Mouse (Mus musculus): ENCODE results near the gene C1qtnf6. TPM values are rescaled to one million over a fixed set of nuclear protein-coding genes. Genes with fewer than 3 reads are reported as not detected.
A peak's percentile ranks its signal among the peaks of the same experiment; 100 is the strongest.

Gene C1qtnf6
- 4.8 and 5.3 TPM in 2 replicates for total RNA-seq (2015)
- 0.30 and 0.46 TPM in 2 replicates for total RNA-seq (2017)

DNA sequence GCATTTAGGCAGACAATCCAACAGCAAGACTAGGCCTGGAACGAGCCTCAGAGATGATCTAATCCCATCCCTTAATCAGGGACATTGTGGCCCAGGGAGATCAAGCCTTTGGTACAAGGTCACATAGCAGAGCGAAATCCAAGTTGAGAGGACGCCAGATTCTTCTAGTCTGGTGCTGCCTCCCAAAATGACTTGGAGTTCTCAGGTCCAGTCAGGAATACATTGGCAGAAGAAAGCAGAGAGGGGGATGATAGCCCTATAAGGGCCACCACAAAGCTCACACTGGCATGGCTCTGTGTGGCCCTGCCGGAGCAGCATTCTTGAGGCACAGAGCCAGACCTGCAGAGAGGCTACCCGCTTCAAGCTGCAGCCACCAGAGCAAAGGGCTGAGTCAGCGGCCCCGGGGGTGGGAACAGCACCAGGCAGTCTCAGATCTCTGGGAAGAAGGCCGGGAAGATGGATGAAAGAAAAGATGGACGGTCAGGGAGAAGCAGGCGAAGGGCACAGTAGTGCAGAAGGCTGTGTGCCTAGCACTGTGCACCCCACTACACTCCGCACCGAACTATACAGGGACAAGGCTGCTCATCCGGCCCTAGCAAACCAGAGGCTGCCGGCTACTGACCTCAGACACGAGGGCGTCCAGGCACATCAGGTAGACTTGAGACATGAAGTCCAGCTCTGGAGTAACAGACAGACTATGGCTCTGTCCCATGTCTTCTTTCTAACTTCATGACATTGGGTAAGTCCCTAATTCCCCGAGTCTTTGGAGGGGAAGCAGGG lies at the start of gene C1qtnf6:
TSS of gene C1qtnf6 (minus strand) at position 746 of the 780 bp plus-strand sequence.
- no peak for ATAC-seq (replicated peaks; ENCODE audit: poor library complexity)

DNA sequence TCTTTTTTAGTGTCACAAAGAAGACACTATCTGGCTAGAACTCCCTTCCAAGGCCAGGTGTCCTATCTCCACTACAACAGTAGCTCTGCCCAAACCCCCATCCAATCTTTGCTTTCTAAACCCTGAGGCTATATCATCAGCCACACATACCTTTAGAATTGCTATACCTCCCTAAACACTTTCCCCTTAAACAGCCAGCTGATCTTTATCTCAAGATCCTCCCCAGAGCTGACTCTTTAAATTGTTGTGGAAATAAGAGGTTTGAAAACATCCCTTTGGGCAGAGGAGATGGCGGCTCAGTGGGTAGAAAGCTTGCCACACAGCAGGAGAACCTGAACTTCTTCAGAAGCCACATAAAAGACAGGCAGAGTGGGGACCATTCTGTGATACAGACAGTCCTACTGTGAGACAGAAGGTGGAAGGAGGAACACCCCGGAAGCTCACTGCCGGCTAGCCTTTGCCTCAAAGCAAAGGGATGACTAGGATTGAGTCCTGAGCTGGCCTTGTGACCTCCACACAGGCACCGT lies 45.1 kb upstream of the C1qtnf6 start:
- no peak for ATAC-seq (replicated peaks; ENCODE audit: poor library complexity)

GRCm38 (mm10) chr15:78572658-78573397 lies 41.6 kb upstream of the C1qtnf6 start, which contains the start of gene Rac2:
Gene Rac2, minus strand, starts transcription at chr15:78572783.
- peak; percentile 73 for ATAC-seq (replicated peaks; ENCODE audit: poor library complexity)

GRCm38 (mm10) chr15:78572270-78572600 lies 41.0 kb upstream of the C1qtnf6 start:
- no peak; the same call in 1 of the 2 replicates for ATAC-seq (replicated peaks; ENCODE audit: poor library complexity)

- ATAC-seq (replicated peaks; ENCODE audit: poor library complexity), result peak; percentile 84
Measured at GRCm38 (mm10) chr15:78571554-78572269, 40.5 kb upstream of the C1qtnf6 start.

DNA sequence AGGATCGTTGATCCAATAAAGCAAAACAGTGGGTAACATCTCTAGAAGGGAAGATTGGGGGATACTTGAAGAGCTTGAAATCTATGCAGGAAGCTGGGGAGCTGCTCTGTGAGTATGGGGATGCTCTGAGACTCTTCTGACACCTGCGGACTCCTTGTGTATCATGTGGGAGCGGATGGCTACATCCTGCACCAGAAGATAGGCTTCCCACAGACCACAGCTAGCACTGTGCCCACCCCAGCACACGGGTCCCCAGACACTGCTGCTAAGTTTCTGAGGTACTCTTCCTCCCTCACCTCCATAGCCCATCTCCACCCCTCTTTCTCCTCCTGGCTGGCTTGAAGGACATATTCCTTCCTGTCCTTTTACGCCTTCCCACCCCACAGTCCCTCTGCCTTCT lies 39.0 kb upstream of the C1qtnf6 start:
- no peak for ATAC-seq (replicated peaks; ENCODE audit: poor library complexity)

- no peak for ATAC-seq (replicated peaks; ENCODE audit: poor library complexity)
Measured at GRCm38 (mm10) chr15:78567608-78568120, 36.4 kb upstream of the C1qtnf6 start.

GRCm38 (mm10) chr15:78564764-78565435 lies 33.7 kb upstream of the C1qtnf6 start:
- peak; percentile 38 for ATAC-seq (replicated peaks; ENCODE audit: poor library complexity)

DNA sequence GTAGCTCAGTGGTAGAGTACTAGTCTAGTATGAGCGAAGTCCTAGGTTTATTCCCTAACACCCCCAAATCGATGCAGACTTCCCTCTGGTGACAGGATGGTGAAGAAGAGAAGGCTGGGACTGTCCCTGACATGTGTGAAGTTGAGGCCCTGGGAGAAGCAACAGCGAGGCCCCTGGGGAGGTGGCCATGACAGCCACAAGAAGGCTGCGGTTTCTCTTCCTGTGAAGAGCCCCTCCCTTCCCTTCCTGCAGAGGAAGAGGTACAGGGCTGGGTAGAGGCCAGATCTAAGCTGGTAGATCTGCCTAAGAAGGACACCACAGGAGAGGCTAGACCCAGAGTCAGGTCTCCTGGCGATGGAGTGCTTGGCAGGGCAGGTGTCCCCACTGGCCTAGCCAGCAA lies 32.7 kb upstream of the C1qtnf6 start:
- peak; percentile 77 for ATAC-seq (replicated peaks; ENCODE audit: poor library complexity)

- no peak for ATAC-seq (replicated peaks; ENCODE audit: poor library complexity)
Measured at GRCm38 (mm10) chr15:78563344-78563743, 32.1 kb upstream of the C1qtnf6 start.

- ATAC-seq (replicated peaks; ENCODE audit: poor library complexity), result no peak
Measured at GRCm38 (mm10) chr15:78559141-78559979, 28.1 kb upstream of the C1qtnf6 start.

GRCm38 (mm10) chr15:78557693-78558535 lies 26.7 kb upstream of the C1qtnf6 start:
- ATAC-seq (replicated peaks; ENCODE audit: poor library complexity), result 0 out of 2 replicates have a peak, but pooled peaks have one; percentile 17

DNA sequence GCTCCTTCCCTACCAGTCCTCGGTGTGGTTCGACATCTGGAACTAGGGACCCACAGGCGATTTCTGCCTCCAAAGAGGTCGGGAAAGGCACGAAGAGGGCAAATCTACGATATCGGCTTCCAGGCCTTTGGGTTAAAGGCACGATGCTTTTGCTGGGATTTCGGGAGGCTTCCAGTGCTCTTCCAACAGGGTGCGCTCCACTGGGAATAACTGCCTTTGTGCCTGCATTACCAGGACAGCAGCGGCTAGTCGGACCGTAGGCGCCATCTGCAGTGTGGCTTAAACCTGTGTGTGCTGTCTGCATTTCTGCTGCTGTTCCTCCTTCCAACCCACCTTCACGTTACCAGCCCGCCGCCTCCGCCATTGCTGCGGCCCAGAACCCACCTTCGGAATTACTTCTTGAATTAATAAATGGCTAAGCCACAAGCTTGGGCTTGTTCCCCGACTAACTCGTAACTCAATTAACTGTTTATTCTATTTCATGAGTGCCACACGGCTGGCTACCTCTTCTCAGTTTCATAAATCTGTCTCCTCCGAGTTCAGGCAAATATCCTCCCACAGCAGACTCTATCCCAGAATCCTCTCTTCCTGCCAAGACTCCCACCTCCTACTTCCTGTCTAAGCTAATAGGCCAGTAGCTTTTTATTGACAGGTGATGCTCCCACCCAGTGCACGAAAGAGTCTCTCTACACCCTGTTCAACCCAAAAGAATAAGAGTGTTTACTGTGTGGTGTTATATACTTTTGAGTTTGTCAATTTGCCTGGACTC lies 23.5 kb upstream of the C1qtnf6 start:
- ATAC-seq (replicated peaks; ENCODE audit: poor library complexity), result no peak

- ATAC-seq (replicated peaks; ENCODE audit: poor library complexity), result no peak
Measured at GRCm38 (mm10) chr15:78549189-78549734, 18.0 kb upstream of the C1qtnf6 start.

GRCm38 (mm10) chr15:78548711-78549110 lies 17.5 kb upstream of the C1qtnf6 start:
- no peak for ATAC-seq (replicated peaks; ENCODE audit: poor library complexity)

- peak; percentile 63 for ATAC-seq (replicated peaks; ENCODE audit: poor library complexity)
Measured at GRCm38 (mm10) chr15:78548336-78548665, 17.1 kb upstream of the C1qtnf6 start.

Measured in megakaryocyte progenitor cell, adult 5-6 weeks (primary cell).